Mouse (Mus musculus): Measurements from ENCODE around the gene Uba6.

DNA sequence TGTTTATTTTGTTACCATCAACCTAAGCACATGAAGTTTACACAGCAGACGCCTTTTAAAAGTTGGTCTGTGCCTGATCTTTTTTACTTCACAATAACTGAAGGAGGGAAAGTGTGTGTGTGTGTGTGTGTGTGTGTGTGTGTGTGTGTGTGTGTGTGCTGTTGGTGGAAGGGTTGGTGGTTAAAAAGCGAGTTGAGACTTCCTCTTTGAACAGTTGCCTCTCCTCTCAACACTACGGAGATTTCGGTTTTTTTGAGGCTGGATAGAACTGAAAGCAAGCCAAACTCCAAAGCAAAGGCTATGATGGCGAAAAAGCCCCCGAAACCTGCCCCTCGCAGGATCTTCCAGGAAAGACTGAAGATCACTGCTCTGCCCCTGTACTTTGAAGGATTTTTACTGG is 101.1 kb downstream of the Uba6 start, which contains the start of gene Stap1:
- TF ChIP-seq CTCF (IDR thresholded peaks at IDR 0.05; ENCODE audit: low read depth, low read length) = no peak
- no peak for TF ChIP-seq POLR2A (IDR thresholded peaks at IDR 0.05; ENCODE audit: extremely low read depth, insufficient read depth, low read length)

Data from liver, adult 2 months (tissue).